Mouse (Mus musculus): ENCODE measurements around the gene Nol10.

Nol10 gene

GRCm38 (mm10) chr12:17348048-17349036, at the start of gene Nol10:
Gene Nol10 (plus strand): TSS chr12:17348458.
- peak; percentile 77 to 88 for DNase-seq (ENCODE audit: low spot score in 2 of 2)

GRCm38 (mm10) chr12:17299902-17300301, 48.4 kb upstream of the Nol10 start:
- DNase-seq (ENCODE audit: low spot score in 2 of 2): no peak

- DNase-seq (ENCODE audit: low spot score in 2 of 2): peak in 1 of 2 experiments; percentile 75
These were observed 42.8 kb upstream of the Nol10 start for GRCm38 (mm10) chr12:17305445-17305844.

- DNase-seq (ENCODE audit: low spot score in 2 of 2): peak in 1 of 2 experiments; percentile 11
These were observed 40.0 kb upstream of the Nol10 start for GRCm38 (mm10) chr12:17308246-17308645.

- no peak for DNase-seq (ENCODE audit: low spot score in 2 of 2)
These were observed 37.1 kb upstream of the Nol10 start for GRCm38 (mm10) chr12:17310852-17311839.

GRCm38 (mm10) chr12:17316096-17316495, 32.2 kb upstream of the Nol10 start:
- DNase-seq (ENCODE audit: low spot score in 2 of 2): no peak

GRCm38 (mm10) chr12:17317970-17318369, 30.3 kb upstream of the Nol10 start:
- no peak for DNase-seq (ENCODE audit: low spot score in 2 of 2)

- DNase-seq (ENCODE audit: low spot score in 2 of 2): no peak
These were observed 29.8 kb upstream of the Nol10 start for GRCm38 (mm10) chr12:17318453-17318852.

GRCm38 (mm10) chr12:17324549-17325470, 23.4 kb upstream of the Nol10 start:
- DNase-seq (ENCODE audit: low spot score in 2 of 2): peak; percentile 2 to 6

- DNase-seq (ENCODE audit: low spot score in 2 of 2): no peak
These were observed 19.0 kb upstream of the Nol10 start, which contains the start of gene Atp6v1c2 for GRCm38 (mm10) chr12:17329259-17329658. Gene Atp6v1c2 (minus strand): TSS chr12:17329359.

- no peak for DNase-seq (ENCODE audit: low spot score in 2 of 2)
These were observed 14.8 kb upstream of the Nol10 start for GRCm38 (mm10) chr12:17333459-17333858.

GRCm38 (mm10) chr12:17338338-17338737, 9.9 kb upstream of the Nol10 start:
- no peak for DNase-seq (ENCODE audit: low spot score in 2 of 2)

GRCm38 (mm10) chr12:17339114-17339905, 8.9 kb upstream of the Nol10 start:
- DNase-seq (ENCODE audit: low spot score in 2 of 2): no peak

GRCm38 (mm10) chr12:17347327-17348047, 771 bp upstream of the Nol10 start:
- DNase-seq (ENCODE audit: low spot score in 2 of 2): peak in 1 of 2 experiments; percentile 4

GRCm38 (mm10) chr12:17350106-17350505, 1.8 kb downstream of the Nol10 start:
- no peak for DNase-seq (ENCODE audit: low spot score in 2 of 2)

GRCm38 (mm10) chr12:17356853-17357252, 8.6 kb downstream of the Nol10 start:
- no peak for DNase-seq (ENCODE audit: low spot score in 2 of 2)

GRCm38 (mm10) chr12:17357795-17358194, 9.5 kb downstream of the Nol10 start:
- DNase-seq (ENCODE audit: low spot score in 2 of 2): no peak

- no peak for DNase-seq (ENCODE audit: low spot score in 2 of 2)
These were observed 10.7 kb downstream of the Nol10 start for GRCm38 (mm10) chr12:17358981-17359380.

- DNase-seq (ENCODE audit: low spot score in 2 of 2): no peak
These were observed 11.8 kb downstream of the Nol10 start for GRCm38 (mm10) chr12:17360104-17360503.
